Mouse (Mus musculus): ENCODE data around the gene Myh4.

Gene Myh4

GRCm38 (mm10) chr11:67276601-67277174, 38.9 kb downstream of the Myh4 start, which contains the start of gene Myh8:
TSS of gene Myh8 (plus strand) at chr11:67277124.
- Histone ChIP-seq H3K4me3 (replicated peaks; ENCODE audit: low read length) (no peak within 1 kb of the TSS), H3K36me3 (ENCODE audit: insufficient read depth, low read length) (no peaks in the 10 kb centered on the region), H3K9me3 (ENCODE audit: low read length) (peaks cover 9% of the 10 kb centered on the region; the same call in 1 of the 2 replicates), H3K4me1 (replicated peaks; ENCODE audit: low read depth, low read length) (no peaks in the 10 kb centered on the region), H3K27me3 (ENCODE audit: insufficient read depth, low read length) (no peaks in the 10 kb centered on the region)
- TF ChIP-seq CTCF (conservative IDR thresholded peaks at IDR 0.05; ENCODE audit: low read length) (no peak), NANOG (IDR thresholded peaks at IDR 0.05; ENCODE audit: borderline replicate concordance, low read length) (no peak), POU5F1 (IDR thresholded peaks at IDR 0.05; ENCODE audit: borderline replicate concordance, low read length) (no peak)

GRCm38 (mm10) chr11:67293440-67293839, 55.6 kb downstream of the Myh4 start:
- Histone ChIP-seq H3K9me3 (ENCODE audit: low read length) (peaks cover 13% of the 10 kb centered on the region), H3K36me3 (ENCODE audit: insufficient read depth, low read length) (no peaks in the 10 kb centered on the region), H3K4me3 (replicated peaks; ENCODE audit: low read length) (no peak overlapping the region), H3K27me3 (ENCODE audit: insufficient read depth, low read length) (no peaks in the 10 kb centered on the region), H3K4me1 (replicated peaks; ENCODE audit: low read depth, low read length) (no peaks in the 10 kb centered on the region)
- TF ChIP-seq NANOG (IDR thresholded peaks at IDR 0.05; ENCODE audit: borderline replicate concordance, low read length): no peak
- TF ChIP-seq CTCF (conservative IDR thresholded peaks at IDR 0.05; ENCODE audit: low read length): no peak
- no peak for TF ChIP-seq POU5F1 (IDR thresholded peaks at IDR 0.05; ENCODE audit: borderline replicate concordance, low read length)

All from E14TG2a.4 (cell line).